Mouse (Mus musculus) heart, adult 8-10 months (tissue): Measurements from ENCODE around the gene Disc1. TPM values are rescaled to one million over a fixed set of nuclear protein-coding genes. Genes with fewer than 3 reads are reported as not detected.

Experiments used
- DNase-seq: peaks from one replicate; pipeline ENCODE4 v3.0.0; 2022; ENCODE audit warnings: low spot score
- total RNA-seq, 4 experiments: library from RNA; stranded (reverse); gene quantifications; 2 replicates each; pipeline ENCODE4 v1.2.4; 2022

Gene Disc1
- total RNA-seq, 4 experiments from 2014 or later: 0.87 to 1.8 (median 1.2) TPM

- DNase-seq: no peak
Observed at GRCm38 (mm10) chr8:125177958-125178357, 124.0 kb downstream of the Disc1 start.

- DNase-seq: peak; percentile 77
Observed at GRCm38 (mm10) chr8:125183548-125184451, 129.8 kb downstream of the Disc1 start.

GRCm38 (mm10) chr8:125184452-125184817 lies 130.4 kb downstream of the Disc1 start:
- DNase-seq: no peak

- no peak for DNase-seq
Observed at GRCm38 (mm10) chr8:125184881-125185280, 130.9 kb downstream of the Disc1 start.

GRCm38 (mm10) chr8:125187044-125187443 lies 133.0 kb downstream of the Disc1 start:
- DNase-seq: no peak

- no peak for DNase-seq
Observed at GRCm38 (mm10) chr8:125193701-125194100, 139.7 kb downstream of the Disc1 start.

- no peak for DNase-seq
Observed at GRCm38 (mm10) chr8:125195121-125195520, 141.1 kb downstream of the Disc1 start.

GRCm38 (mm10) chr8:125196573-125197094 lies 142.6 kb downstream of the Disc1 start:
- DNase-seq: no peak

- peak; percentile 79 for DNase-seq
Observed at GRCm38 (mm10) chr8:125197341-125198002, 143.5 kb downstream of the Disc1 start.

- peak; percentile 47 for DNase-seq
Observed at GRCm38 (mm10) chr8:125198420-125199196, 144.6 kb downstream of the Disc1 start.

GRCm38 (mm10) chr8:125199197-125199939 lies 145.4 kb downstream of the Disc1 start:
- peak; percentile 55 for DNase-seq

- no peak for DNase-seq
Observed at GRCm38 (mm10) chr8:125200273-125200863, 146.4 kb downstream of the Disc1 start.

- no peak for DNase-seq
Observed at GRCm38 (mm10) chr8:125201650-125202049, 147.7 kb downstream of the Disc1 start.

- DNase-seq: no peak
Observed at GRCm38 (mm10) chr8:125203016-125203415, 149.0 kb downstream of the Disc1 start.

GRCm38 (mm10) chr8:125205556-125205955 lies 151.6 kb downstream of the Disc1 start:
- no peak for DNase-seq

GRCm38 (mm10) chr8:125206391-125206790 lies 152.4 kb downstream of the Disc1 start:
- DNase-seq: no peak

- DNase-seq: no peak
Observed at GRCm38 (mm10) chr8:125206962-125207361, 153.0 kb downstream of the Disc1 start.

- DNase-seq: no peak
Observed at GRCm38 (mm10) chr8:125212619-125213167, 158.7 kb downstream of the Disc1 start.

GRCm38 (mm10) chr8:125217902-125218581 lies 164.0 kb downstream of the Disc1 start:
- DNase-seq: no peak

- DNase-seq: peak; percentile 33
Observed at GRCm38 (mm10) chr8:125218669-125219068, 164.7 kb downstream of the Disc1 start.
